14 mouse cellular contexts compared by ENCODE assay signal in genomic region chr1:43414971-43415370, GRCm38 (mm10).
"Had no signal": no experiment of that assay in that cellular context is flagged by ENCODE, and none has a peak within 500 bp of the region (broad histone marks: within the 10 kb centered on the region; RNA-seq: fewer than 3 reads in every experiment).

No protein-coding gene starts in this region.

- H3K4me3 ChIP-seq: limb, embryonic 12.5 days; lung, embryonic 15.5 days; midbrain, embryonic 15.5 days; neural tube, embryonic 13.5 days had no signal

- ATAC-seq: intestine, postnatal 0 days; midbrain, embryonic 15.5 days had no signal

- H3K36me3 ChIP-seq: limb, embryonic 12.5 days; lung, embryonic 15.5 days; midbrain, embryonic 15.5 days; neural tube, embryonic 13.5 days had no signal

- H3K9me3 ChIP-seq: limb, embryonic 12.5 days; lung, embryonic 15.5 days; midbrain, embryonic 15.5 days; neural tube, embryonic 13.5 days had no signal

- H3K27ac ChIP-seq: limb, embryonic 12.5 days; lung, embryonic 15.5 days; macrophage; midbrain, embryonic 15.5 days; neural tube, embryonic 13.5 days had no signal

- DNase-seq: kidney, adult 8-10 months; kidney, postnatal 25 days; lung, postnatal 14 days; retina, postnatal 1 day; right cerebral cortex, postnatal 25 days; thymus, postnatal 4 days had no signal

- H3K4me1 ChIP-seq: limb, embryonic 12.5 days; midbrain, embryonic 15.5 days; neural tube, embryonic 13.5 days had no signal

- H3K4me2 ChIP-seq: limb, embryonic 12.5 days; lung, embryonic 15.5 days; midbrain, embryonic 11.5 days; midbrain, embryonic 15.5 days; neural tube, embryonic 13.5 days had no signal

- H3K27me3 ChIP-seq: limb, embryonic 12.5 days; lung, embryonic 15.5 days; megakaryocyte, embryonic 14.5 days; midbrain, embryonic 15.5 days; neural tube, embryonic 13.5 days had no signal

- H3K9ac ChIP-seq: limb, embryonic 12.5 days; lung, embryonic 15.5 days; midbrain, embryonic 15.5 days; neural tube, embryonic 13.5 days had no signal
